Mouse (Mus musculus): ENCODE measurements around the gene Gemin5.

DNA sequence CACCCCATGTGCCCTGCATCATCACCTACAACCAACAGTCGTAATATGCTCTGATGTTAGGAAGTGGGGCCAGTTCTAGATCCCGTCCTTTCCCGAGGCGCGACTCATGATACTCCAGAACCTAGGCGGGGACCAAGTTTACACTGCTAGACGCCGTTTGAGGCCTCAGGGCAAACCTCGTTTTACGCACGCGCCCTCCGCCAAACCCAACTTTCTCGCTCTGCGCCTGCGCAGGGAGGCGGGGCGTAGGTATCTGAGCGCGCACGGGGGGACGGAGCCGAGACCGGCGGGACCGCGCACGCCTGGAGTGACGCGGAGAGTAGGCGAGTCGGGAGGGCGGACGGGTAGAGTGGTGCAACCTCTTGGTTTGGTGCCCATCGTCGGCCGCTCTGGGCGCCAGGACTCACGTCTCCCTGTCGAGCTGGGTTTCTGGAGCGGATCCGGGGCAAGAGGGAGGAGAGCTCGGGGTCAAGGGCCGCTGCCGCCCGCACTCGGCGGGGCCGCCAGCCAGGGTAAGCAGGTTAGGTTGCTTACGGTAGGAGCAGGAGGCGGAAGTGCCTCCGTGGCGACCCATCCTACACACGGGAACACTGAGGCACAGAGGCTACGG is 64.5 kb downstream of the Gemin5 start, which contains the start of gene Cnot8:
- TF ChIP-seq CTCF (IDR thresholded peaks at IDR 0.05; ENCODE audit: borderline replicate concordance, extremely low read depth, insufficient read depth, insufficient read length) (no peak), POLR2A (IDR thresholded peaks at IDR 0.05; ENCODE audit: borderline replicate concordance, extremely low read depth, insufficient read depth, insufficient read length, poor library complexity, severe bottlenecking) (peak; percentile 62)

Data from brain, embryonic 14.5 days (tissue).